In genomic region chr10:59950716-59951191, GRCm38 (mm10) we compare ENCODE assay signal across 8 mouse cellular contexts. TPM values are rescaled to one million over a fixed set of nuclear protein-coding genes. Genes with fewer than 3 reads are reported as not detected.
DNase-seq lines count a peak whose midpoint lies in the region; ATAC-seq lines count a peak whose summit lies in the region.

No protein-coding gene starts in this region.

- H3K27ac ChIP-seq in hindbrain, embryonic 14.5 days: peak overlapping the region; percentile 90
- H3K27ac ChIP-seq in macrophage: peak overlapping the region; percentile 92

- H3K4me3 ChIP-seq in hindbrain, embryonic 14.5 days (replicated peaks; ENCODE audit: low read length): peak overlapping the region; percentile 75
- H3K4me3 ChIP-seq in macrophage (ENCODE audit: inconsistent target): peak overlapping the region; percentile 81

- no peaks in the 10 kb centered on the region for H3K9me3 ChIP-seq in hindbrain, embryonic 14.5 days (ENCODE audit: control insufficient read depth, low read length)

- DNase-seq in NIH3T3 (ENCODE audit: low read depth): peak; percentile 90
- peak; percentile 90 to 92 for DNase-seq in cerebellum, postnatal 25 days
- DNase-seq in frontal cortex, postnatal 25 days (ENCODE audit: low spot score in 2 of 2): peak; percentile 71 to 75
- DNase-seq in hindbrain, embryonic 14.5 days (ENCODE audit: low spot score): peak; percentile 75
- DNase-seq in left cerebral cortex, adult 8-10 months (ENCODE audit: low spot score in 2 of 2): peak; percentile 80 to 85
- peak; percentile 87 for DNase-seq in right cerebral cortex, adult 18-20 months
- DNase-seq in urinary bladder, adult 2 months (ENCODE audit: low spot score): peak; percentile 75

- peaks cover 4% of the 10 kb centered on the region; the same call in 1 of the 2 replicates for H3K36me3 ChIP-seq in hindbrain, embryonic 14.5 days (replicated peaks; ENCODE audit: control insufficient read depth, insufficient read depth)
- H3K36me3 ChIP-seq in macrophage (ENCODE audit: inconsistent target): no peaks in the 10 kb centered on the region

- peaks cover 34% of the 10 kb centered on the region for H3K4me1 ChIP-seq in hindbrain, embryonic 14.5 days (replicated peaks; ENCODE audit: control insufficient read depth, insufficient read depth, low read length)

- WGBS in hindbrain, embryonic 14.5 days: under 1% methylated on average over 23 of the region's 23 CpGs
- WGBS in macrophage (ENCODE audit: missing documents): 10% methylated on average over 23 of the region's 23 CpGs

- no peaks in the 10 kb centered on the region for H3K27me3 ChIP-seq in hindbrain, embryonic 14.5 days (ENCODE audit: control insufficient read depth, insufficient read depth, low read length)

- peak overlapping the region; percentile 99 for H3K4me2 ChIP-seq in hindbrain, embryonic 14.5 days (replicated peaks)

- peak overlapping the region; percentile 90 for H3K9ac ChIP-seq in hindbrain, embryonic 14.5 days

- H3K79me2 ChIP-seq in macrophage (ENCODE audit: inconsistent target): no peaks in the 10 kb centered on the region

- peak; percentile 38; the same call in 1 of the 2 replicates for ATAC-seq in hindbrain, embryonic 14.5 days (ENCODE audit: low FRiP score)

RNA-seq across cellular contexts. Expression of gene Ddit4, which starts 0.9 kb away (rescaled TPM):
- polyA plus RNA-seq in hindbrain, embryonic 14.5 days (2014; fragmentation: Nextera tagmentation; extraction: Ambion mirVana): 8.8 and 10.5 TPM in 2 replicates
- total RNA-seq in left cerebral cortex, adult 8-10 months (2022): 10 to 100 TPM; 35.6 to 58.9 (median 44.0) TPM
- total RNA-seq in macrophage (2018; cell fraction: chromatin; rRNA removed): 1 to 10 TPM in 18 of 26 experiments, under 1 TPM in 5, not detected in 3; 0.55 to 7.6 (median 2.5) TPM
- total RNA-seq in macrophage (2018; cell fraction: cytosol; rRNA removed): 1 to 10 TPM in 22 of 26 experiments, under 1 TPM in 4; 0.42 to 9.0 (median 3.0) TPM
- total RNA-seq in macrophage (2018; cell fraction: nucleus; rRNA removed): 10 to 100 TPM in 1 of 26 experiments, 1 to 10 TPM in 23, under 1 TPM in 2; 0.77 to 10.4 (median 3.8) TPM
- polyA plus RNA-seq in macrophage (2018): 2.2 to 4.5 TPM (median 4.1 TPM) in 3 replicates
- polyA plus RNA-seq in urinary bladder, adult 2 months (2012; rRNA removed): 20.6 and 30.7 TPM in 2 replicates

RNA-seq across cellular contexts. Expression of gene Ascc1, which starts 51.9 kb away (rescaled TPM):
- polyA plus RNA-seq in hindbrain, embryonic 14.5 days (2014; fragmentation: Nextera tagmentation; extraction: Ambion mirVana): 45.6 and 45.9 TPM in 2 replicates
- total RNA-seq in left cerebral cortex, adult 8-10 months (2022): 10 to 100 TPM; 16.5 to 20.1 (median 17.6) TPM
- 10 to 100 TPM in 17 of 26 experiments, 1 to 10 TPM in 9; 2.1 to 19.5 (median 13.4) TPM for total RNA-seq in macrophage (2018; cell fraction: chromatin; rRNA removed)
- 10 to 100 TPM; 13.3 to 20.7 (median 15.9) TPM for total RNA-seq in macrophage (2018; cell fraction: cytosol; rRNA removed)
- 10 to 100 TPM in 6 of 26 experiments, 1 to 10 TPM in 20; 3.5 to 14.3 (median 8.5) TPM for total RNA-seq in macrophage (2018; cell fraction: nucleus; rRNA removed)
- 14.4 to 20.2 TPM (median 19.0 TPM) in 3 replicates for polyA plus RNA-seq in macrophage (2018)
- polyA plus RNA-seq in urinary bladder, adult 2 months (2012; rRNA removed): 36.2 and 39.2 TPM in 2 replicates

RNA-seq across cellular contexts. Expression of gene Anapc16, which starts 52.2 kb away (rescaled TPM):
- polyA plus RNA-seq in hindbrain, embryonic 14.5 days (2014; fragmentation: Nextera tagmentation; extraction: Ambion mirVana): 94.2 and 110 TPM in 2 replicates
- 10 to 100 TPM; 58.0 to 60.8 (median 60.2) TPM for total RNA-seq in left cerebral cortex, adult 8-10 months (2022)
- 10 to 100 TPM in 24 of 26 experiments, 1 to 10 TPM in 2; 5.2 to 61.8 (median 23.2) TPM for total RNA-seq in macrophage (2018; cell fraction: chromatin; rRNA removed)
- 10 to 100 TPM; 25.3 to 57.2 (median 43.1) TPM for total RNA-seq in macrophage (2018; cell fraction: cytosol; rRNA removed)
- 10 to 100 TPM in 25 of 26 experiments, 1 to 10 TPM in 1; 8.3 to 47.4 (median 24.8) TPM for total RNA-seq in macrophage (2018; cell fraction: nucleus; rRNA removed)
- 30.3 to 42.1 TPM (median 35.4 TPM) in 3 replicates for polyA plus RNA-seq in macrophage (2018)
- polyA plus RNA-seq in urinary bladder, adult 2 months (2012; rRNA removed): 91.8 and 93.0 TPM in 2 replicates

Comparison
In these comparisons a context has a peak if more than half of its experiments do, and no peak if none do; other contexts are left out.
1. Peak in every context shown above with its lines: DNase-seq, ATAC-seq, H3K4me3 ChIP-seq and H3K27ac ChIP-seq.